Mouse (Mus musculus) 3134 (cell line): ENCODE results near the gene Stum.

Source experiments
- DNase-seq: peaks from one replicate; pipeline ENCODE4 v3.0.0-alpha.2; 2011; ENCODE audit warnings: low spot score; ENCODE audit not compliant: insufficient read length; ENCODE audit errors: extremely low read depth

The Stum gene

GRCm38 (mm10) chr1:180500218-180500617 is 16.9 kb upstream of the Stum start:
- DNase-seq = no peak

DNA sequence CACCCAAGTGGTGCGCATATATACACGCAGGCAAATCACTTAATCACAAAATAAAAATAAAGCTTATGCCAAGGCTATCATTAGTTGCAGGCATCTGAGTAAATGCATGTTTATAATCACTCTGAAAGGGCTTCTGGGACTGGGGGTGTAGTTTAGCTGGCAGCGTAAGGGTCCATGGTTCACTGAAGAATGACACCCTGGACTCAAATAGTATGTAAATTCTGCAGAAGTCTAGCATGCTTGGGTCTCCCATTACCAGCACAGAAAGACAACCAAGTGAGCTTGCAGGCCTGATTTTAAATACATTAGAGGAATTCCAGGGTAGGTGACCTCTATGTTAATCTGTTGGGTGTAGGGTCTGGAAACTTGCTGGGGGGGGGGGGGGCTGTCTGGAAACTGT is 16.5 kb upstream of the Stum start:
- no peak for DNase-seq

GRCm38 (mm10) chr1:180492777-180493176 is 9.5 kb upstream of the Stum start:
- DNase-seq = no peak

GRCm38 (mm10) chr1:180485346-180485745 is 2.0 kb upstream of the Stum start:
- DNase-seq = no peak

- no peak for DNase-seq
These were observed 385 bp downstream of the Stum start for GRCm38 (mm10) chr1:180482840-180483398.

DNA sequence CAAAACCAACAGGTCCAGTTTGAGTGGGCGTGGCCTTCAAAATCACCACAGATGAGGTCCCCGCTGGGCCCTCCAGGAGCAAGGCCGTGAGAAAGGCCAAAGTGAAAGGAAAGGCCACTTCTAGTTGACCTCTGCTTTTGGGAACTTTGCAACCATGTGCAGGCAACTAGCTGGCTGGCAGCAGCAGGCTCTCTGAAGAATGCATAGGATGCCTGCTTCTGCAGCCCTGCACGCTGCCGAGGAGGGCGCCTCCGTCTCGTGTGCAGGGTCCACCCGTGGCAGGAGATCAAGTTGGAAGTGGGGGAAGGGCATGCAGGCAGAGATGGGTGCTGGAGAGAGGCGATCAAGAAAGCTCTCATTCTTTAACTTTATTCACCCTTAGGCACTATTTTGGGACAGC is 1.3 kb downstream of the Stum start:
- DNase-seq = no peak

DNA sequence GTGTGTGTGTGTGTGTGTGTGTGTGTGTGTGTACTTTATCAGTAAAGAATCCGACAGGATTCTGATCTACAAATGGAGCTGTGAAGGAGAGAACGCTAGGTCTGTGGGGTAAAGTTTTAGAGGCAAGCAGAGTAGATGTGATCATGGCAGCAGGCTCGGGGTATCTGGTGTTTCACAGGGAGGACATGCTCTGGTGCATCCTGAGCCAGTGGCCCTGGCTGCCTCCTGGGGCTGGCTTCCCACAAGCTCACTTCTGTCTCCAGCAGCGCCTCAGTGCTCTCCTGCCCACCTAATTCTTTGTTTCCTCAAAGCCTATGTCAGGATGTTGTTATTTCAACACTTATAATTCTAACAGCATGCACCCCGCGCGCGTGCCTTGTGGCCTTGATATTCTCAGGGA is 2.0 kb downstream of the Stum start:
- DNase-seq = no peak

- no peak for DNase-seq
These were observed 3.0 kb downstream of the Stum start for GRCm38 (mm10) chr1:180480325-180480724.

GRCm38 (mm10) chr1:180473566-180473965 is 9.7 kb downstream of the Stum start:
- DNase-seq = no peak

DNA sequence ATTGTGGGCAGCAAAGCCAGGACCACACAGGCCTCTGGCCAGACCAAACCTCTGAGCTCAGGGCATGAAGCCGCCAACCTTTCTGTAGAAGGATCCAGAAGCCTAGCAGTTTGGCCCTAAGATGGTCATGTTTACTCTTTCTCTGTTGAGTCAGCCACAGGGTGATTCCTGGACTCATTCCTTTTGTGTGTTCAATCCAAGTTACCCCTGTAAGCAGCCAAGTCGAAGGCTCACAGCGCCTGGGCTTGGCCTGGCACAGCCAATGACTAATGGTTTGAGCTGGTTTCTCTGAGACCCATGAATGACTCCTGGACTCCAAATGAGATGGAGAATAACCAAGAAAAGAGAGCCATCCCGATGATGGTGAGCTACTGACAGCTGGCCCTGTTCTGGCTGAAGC is 15.3 kb downstream of the Stum start:
- DNase-seq = peak; percentile 38

DNA sequence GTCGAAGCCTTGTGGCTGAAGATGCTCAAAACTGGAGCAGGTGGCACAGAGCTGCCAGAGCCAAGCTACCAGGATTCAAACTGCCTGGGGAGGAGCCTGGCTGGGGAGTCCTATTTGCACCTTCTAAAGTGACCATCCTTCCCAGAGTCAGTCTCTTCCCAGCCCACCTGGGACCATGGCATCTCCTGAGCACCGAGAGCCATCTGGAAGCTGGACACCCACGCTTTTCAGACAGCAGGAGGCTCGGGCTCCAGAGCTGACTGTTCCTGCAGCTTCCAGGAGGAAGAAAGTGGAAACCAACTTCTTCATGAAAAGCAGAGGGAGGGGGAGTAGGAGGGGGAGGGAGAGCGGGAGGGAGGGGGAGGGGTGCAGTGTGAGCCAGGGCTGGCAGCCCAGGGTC is 17.7 kb downstream of the Stum start:
- no peak for DNase-seq

- no peak for DNase-seq
These were observed 18.9 kb downstream of the Stum start for GRCm38 (mm10) chr1:180464357-180464756.

- DNase-seq = no peak
These were observed 20.3 kb downstream of the Stum start for GRCm38 (mm10) chr1:180462983-180463475.

DNA sequence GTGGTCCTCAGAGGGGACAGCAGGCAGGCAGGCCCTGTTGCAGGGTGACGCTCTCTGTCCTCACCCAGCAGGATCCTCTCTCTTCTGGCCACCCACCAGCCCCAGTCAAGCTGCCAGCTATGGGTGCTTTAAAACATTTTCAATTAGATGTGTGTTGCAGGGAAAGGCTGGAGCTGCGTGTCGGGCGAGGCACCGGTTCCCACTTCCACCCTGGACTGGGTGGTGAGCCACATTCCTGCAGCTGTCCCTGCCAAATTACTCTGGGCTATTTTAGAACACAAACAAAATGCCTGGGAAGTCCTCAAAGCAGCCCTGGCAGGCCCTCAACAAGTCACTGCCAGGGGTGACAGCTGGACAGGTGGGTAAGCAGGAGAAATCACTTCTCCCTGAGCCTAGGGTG is 20.9 kb downstream of the Stum start:
- no peak for DNase-seq

DNA sequence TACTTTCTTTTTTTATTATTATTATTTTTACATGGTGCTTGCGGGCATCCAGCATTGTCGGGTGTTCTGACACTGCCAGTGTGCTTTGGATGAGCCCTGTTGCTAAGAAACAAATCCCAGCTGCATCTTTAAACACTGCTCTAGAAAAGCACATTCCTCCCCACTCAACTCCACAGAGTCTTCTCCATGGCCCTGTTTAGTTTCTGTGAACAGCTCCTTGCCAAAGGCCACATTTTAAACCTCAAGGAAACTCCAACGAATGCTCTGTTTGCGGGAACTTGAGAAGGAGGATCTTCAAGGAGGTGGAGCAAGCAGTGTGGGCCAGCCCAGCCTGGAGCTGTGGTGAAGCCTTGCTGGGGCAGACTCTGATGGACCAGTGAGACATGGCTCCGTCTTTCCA is 22.6 kb downstream of the Stum start:
- no peak for DNase-seq

GRCm38 (mm10) chr1:180458680-180459079 is 24.6 kb downstream of the Stum start:
- DNase-seq = no peak

DNA sequence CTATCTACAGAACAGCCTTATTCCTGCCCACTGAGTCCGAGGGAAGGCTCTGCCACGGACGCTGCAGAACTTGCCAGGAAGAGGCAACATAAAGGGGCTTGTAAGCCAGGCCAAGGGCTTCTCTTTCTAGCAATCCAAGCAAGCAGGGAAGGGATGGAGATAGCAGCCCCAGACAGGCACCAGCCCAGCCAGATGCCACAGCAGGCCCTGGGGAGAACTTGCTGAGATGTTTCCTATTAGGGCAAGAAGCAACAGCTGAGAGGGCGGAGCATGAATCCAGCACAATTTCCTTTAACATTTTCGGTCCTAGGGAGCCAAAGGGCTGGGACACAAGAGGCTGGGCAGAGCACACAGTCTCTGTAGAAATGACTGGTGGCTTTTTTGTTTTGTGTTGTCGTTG is 25.0 kb downstream of the Stum start:
- DNase-seq = no peak

DNA sequence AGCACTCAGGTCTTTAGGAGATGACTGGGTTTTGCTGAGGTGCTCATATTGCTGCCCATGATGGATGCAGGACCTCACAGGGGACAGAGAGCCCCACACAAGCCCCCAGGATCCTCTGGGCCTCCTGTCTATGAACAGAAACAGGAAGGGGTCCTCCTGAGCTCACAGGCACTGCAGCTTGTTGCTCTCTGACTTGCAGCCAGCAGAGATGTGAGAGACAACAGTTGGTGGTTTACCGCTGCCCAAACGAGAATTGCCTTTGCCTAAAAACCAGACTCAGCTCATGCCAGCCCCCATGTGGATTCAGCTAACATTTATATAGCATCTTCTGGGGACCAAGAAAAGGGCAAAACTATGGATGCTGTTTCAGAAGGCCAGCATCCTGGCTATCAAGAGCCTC is 33.7 kb downstream of the Stum start:
- no peak for DNase-seq

GRCm38 (mm10) chr1:180444411-180444810 is 38.9 kb downstream of the Stum start:
- no peak for DNase-seq

DNA sequence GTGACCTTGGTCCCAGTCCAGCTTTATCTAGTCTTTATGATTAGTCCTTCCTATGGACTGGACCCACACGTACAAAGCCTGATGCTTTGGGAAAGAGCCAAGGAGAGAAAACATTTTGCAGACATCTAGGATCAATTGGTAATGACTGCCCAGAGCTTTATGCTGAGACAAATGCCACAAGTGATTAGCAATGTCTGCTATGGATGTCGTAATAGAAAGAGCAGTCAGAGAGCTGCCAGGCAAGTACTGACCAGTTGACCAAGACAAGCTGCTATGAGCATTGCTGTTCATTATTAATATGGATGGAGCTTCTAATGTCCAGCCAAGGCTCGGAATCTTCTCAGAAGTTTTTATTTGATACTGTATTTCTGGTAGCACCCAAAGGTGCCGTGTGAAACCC is 43.8 kb downstream of the Stum start:
- DNase-seq = no peak

GRCm38 (mm10) chr1:180434925-180435324 is 48.4 kb downstream of the Stum start:
- DNase-seq = no peak

GRCm38 (mm10) chr1:180433796-180434566 is 49.3 kb downstream of the Stum start:
- DNase-seq = no peak
